Mouse (Mus musculus): ENCODE data around the gene Glis1.
A peak's percentile ranks its signal among the peaks of the same experiment; 100 is the strongest.

- TF ChIP-seq HCFC1 (IDR thresholded peaks at IDR 0.05; ENCODE audit: borderline replicate concordance, insufficient read depth, low read length) (no peak), ZC3H11A (IDR thresholded peaks at IDR 0.05; ENCODE audit: borderline replicate concordance, low read depth, low read length) (peak; percentile 42; the same call in 1 of the 2 replicates)
These were observed 19.0 kb downstream of the Glis1 start for GRCm38 (mm10) chr4:107453141-107453984.

Measured in ES-E14 (cell line).